Mouse (Mus musculus): ENCODE data around the gene Nf1.

- TF ChIP-seq TAL1 (IDR thresholded peaks at IDR 0.05; ENCODE audit: low read length), result no peak
- no peak for TF ChIP-seq GATA1 (IDR thresholded peaks at IDR 0.05; ENCODE audit: low read length)
Observed at GRCm38 (mm10) chr11:79427638-79428037, 88.1 kb downstream of the Nf1 start.

All from erythroblast, embryonic 14.5 days (primary cell).